19 mouse cellular contexts compared by ENCODE assay signal in the genomic region with DNA sequence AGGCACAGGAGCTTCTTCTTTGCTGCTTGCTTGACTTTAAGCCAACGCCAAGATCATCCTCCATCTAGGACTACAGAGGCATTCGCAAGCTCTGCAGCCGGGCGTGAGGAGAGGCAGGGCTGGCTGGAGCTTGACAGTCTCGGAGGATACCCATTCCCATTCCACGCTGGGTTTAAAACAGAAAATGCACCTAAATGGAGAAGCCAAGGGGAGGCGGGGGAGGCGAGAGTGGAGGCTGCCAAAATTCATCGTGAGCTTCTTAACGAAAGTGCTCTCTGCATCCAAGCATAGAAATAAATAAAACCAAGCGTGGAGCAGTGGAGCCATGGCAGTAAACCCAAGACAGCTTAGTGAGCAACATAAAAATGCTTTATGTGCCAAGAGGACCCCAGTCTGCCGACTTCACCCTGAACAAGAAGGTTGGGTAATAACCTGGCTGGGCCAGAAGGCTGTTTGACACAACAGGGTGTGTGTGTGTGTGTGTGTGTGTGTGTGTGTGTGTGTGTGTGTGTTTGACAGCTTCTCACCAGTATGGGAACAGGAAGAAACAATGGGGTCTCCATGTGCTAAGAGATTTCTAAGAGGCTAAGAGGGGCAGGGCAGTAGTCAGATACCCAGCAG. TPM values are rescaled to one million over a fixed set of nuclear protein-coding genes. Genes with fewer than 3 reads are reported as not detected.
DNase-seq lines count a peak whose midpoint lies in the region; ATAC-seq and TF ChIP-seq lines count a peak whose summit lies in the region.
"Had no signal": no experiment of that assay in that cellular context is flagged by ENCODE, and none has a peak within 500 bp of the region (broad histone marks: within the 10 kb centered on the region; RNA-seq: fewer than 3 reads in every experiment).

No protein-coding gene starts in this region.

- DNase-seq in kidney, adult 2 months = no peak
- DNase-seq in ovary, postnatal 10 days (ENCODE audit: low spot score) = peak; percentile 15
- DNase-seq in ovary, postnatal 36 days (ENCODE audit: low spot score) = no peak
- peak; percentile 60 to 67 for DNase-seq in left cerebral cortex, postnatal 14 days (ENCODE audit: low spot score in 2 of 2)
- peak; percentile 63 to 67 for DNase-seq in right cerebral cortex, postnatal 36 days (ENCODE audit: low spot score in 2 of 2)
- DNase-seq in adrenal gland, adult 8-10 months = no peak
- DNase-seq in embryo, embryonic 9.5 days (ENCODE audit: extremely low spot score) = no peak
- DNase-seq: adrenal gland, postnatal 36 days; heart, adult 18-20 months; kidney, adult 9 months; lung, postnatal 10 days had no signal

- peak; percentile 18; the same call in 1 of the 2 replicates for ATAC-seq in kidney, embryonic 15.5 days (replicated peaks; ENCODE audit: low FRiP score)
- ATAC-seq: hindbrain, embryonic 16.5 days; liver, embryonic 12.5 days had no signal

- no peaks in the 10 kb centered on the region for H3K9me3 ChIP-seq in kidney, embryonic 15.5 days (replicated peaks)
- H3K9me3 ChIP-seq: liver, embryonic 12.5 days; midbrain, embryonic 10.5 days had no signal

- H3K4me1 ChIP-seq in kidney, embryonic 15.5 days = no peaks in the 10 kb centered on the region
- H3K4me1 ChIP-seq in kidney, adult 2 months (ENCODE audit: control insufficient read depth, insufficient read depth, low read length) = no peaks in the 10 kb centered on the region
- H3K4me1 ChIP-seq: liver, embryonic 12.5 days; midbrain, embryonic 10.5 days had no signal

- intact Hi-C loops in left cerebral cortex, postnatal 14 days (cut with DNase I) = no loop called here

- H3K36me3 ChIP-seq in kidney, embryonic 15.5 days = no peaks in the 10 kb centered on the region
- H3K36me3 ChIP-seq in kidney, adult 2 months (ENCODE audit: control insufficient read depth, insufficient read depth, low read length) = no peaks in the 10 kb centered on the region
- H3K36me3 ChIP-seq: G1E; liver, embryonic 12.5 days; midbrain, embryonic 10.5 days had no signal

- no peaks in the 10 kb centered on the region for H3K27me3 ChIP-seq in kidney, embryonic 15.5 days
- no peaks in the 10 kb centered on the region for H3K27me3 ChIP-seq in kidney, adult 2 months (replicated peaks; ENCODE audit: control insufficient read depth, insufficient read depth, low read length)
- H3K27me3 ChIP-seq: liver, embryonic 12.5 days had no signal

- no peak overlapping the region for H3K4me2 ChIP-seq in kidney, embryonic 15.5 days
- H3K4me2 ChIP-seq: liver, embryonic 12.5 days had no signal

- H3K27ac ChIP-seq in kidney, embryonic 15.5 days = no peak overlapping the region
- no peak overlapping the region for H3K27ac ChIP-seq in kidney, adult 2 months (ENCODE audit: insufficient read depth, low read depth, low read length)
- H3K27ac ChIP-seq: liver, embryonic 12.5 days; midbrain, embryonic 10.5 days had no signal

- no peak overlapping the region for H3K4me3 ChIP-seq in kidney, embryonic 15.5 days (replicated peaks)
- H3K4me3 ChIP-seq in kidney, adult 2 months (ENCODE audit: insufficient read depth, low read depth, low read length) = no peak overlapping the region
- H3K4me3 ChIP-seq: erythroblast, embryonic 14.5 days; liver, embryonic 12.5 days; midbrain, embryonic 10.5 days had no signal

- WGBS in kidney, embryonic 15.5 days = 44% methylated on average over 12 of the region's 12 CpGs
- WGBS in kidney, adult 2 months = 39% methylated on average over 12 of the region's 12 CpGs

- no peak for TF ChIP-seq CTCF in kidney, adult 2 months (conservative IDR thresholded peaks at IDR 0.05; ENCODE audit: insufficient read depth, insufficient read length, low read depth, low read length)

- no peak for TF ChIP-seq POLR2A in kidney, adult 2 months (IDR thresholded peaks at IDR 0.05; ENCODE audit: low read depth, low read length)

- no peak overlapping the region for H3K9ac ChIP-seq in kidney, embryonic 15.5 days
- H3K9ac ChIP-seq: liver, embryonic 12.5 days had no signal

RNA-seq across cellular contexts. Expression of gene Foxi1, which starts 51.1 kb away (rescaled TPM):
- polyA plus RNA-seq in kidney, embryonic 15.5 days (2015; fragmentation: Nextera tagmentation; extraction: Ambion mirVana) = 13.1 and 13.5 TPM in 2 replicates
- 32.8 and 36.9 TPM in 2 replicates for polyA plus RNA-seq in kidney, adult 2 months (2012; rRNA removed)
- total RNA-seq in left cerebral cortex, postnatal 14 days (2021) = not detected
- not detected for total RNA-seq in adrenal gland, adult 8-10 months (2022)
- total RNA-seq: adrenal gland, postnatal 36 days; G1E; heart, adult 18-20 months; layer of hippocampus, postnatal 14 days had no signal
- polyA plus RNA-seq: G1E; hindbrain, embryonic 16.5 days; liver, embryonic 12.5 days; midbrain, embryonic 10.5 days; stomach, embryonic 14.5 days had no signal

RNA-seq across cellular contexts. Expression of gene Fam196b, which starts 55.7 kb away (rescaled TPM):
- polyA plus RNA-seq in kidney, embryonic 15.5 days (2015; fragmentation: Nextera tagmentation; extraction: Ambion mirVana) = 0.43 and 0.51 TPM in 2 replicates
- 0.04 and 0.08 TPM in 2 replicates for polyA plus RNA-seq in kidney, adult 2 months (2012; rRNA removed)
- total RNA-seq in left cerebral cortex, postnatal 14 days (2021) = 1 to 10 TPM; 1.0 to 1.6 TPM
- total RNA-seq in adrenal gland, adult 8-10 months (2022) = under 1 TPM in 2 of 4 experiments, not detected in 2; 0.06 to 0.11 TPM
- total RNA-seq: heart, adult 18-20 months had no signal
- polyA plus RNA-seq: erythroblast, embryonic 14.5 days; G1E had no signal

Comparison
In these comparisons a context has a peak if more than half of its experiments do, and no peak if none do; other contexts are left out.
1. DNase-seq: peak in ovary, postnatal 10 days (single experiment), left cerebral cortex, postnatal 14 days (2 of 2) and right cerebral cortex, postnatal 36 days (2 of 2); none in kidney, adult 2 months (single experiment), ovary, postnatal 36 days (single experiment), adrenal gland, adult 8-10 months (single experiment) and embryo, embryonic 9.5 days (single experiment).